8 mouse cellular contexts compared by ENCODE assay signal in the genomic region with DNA sequence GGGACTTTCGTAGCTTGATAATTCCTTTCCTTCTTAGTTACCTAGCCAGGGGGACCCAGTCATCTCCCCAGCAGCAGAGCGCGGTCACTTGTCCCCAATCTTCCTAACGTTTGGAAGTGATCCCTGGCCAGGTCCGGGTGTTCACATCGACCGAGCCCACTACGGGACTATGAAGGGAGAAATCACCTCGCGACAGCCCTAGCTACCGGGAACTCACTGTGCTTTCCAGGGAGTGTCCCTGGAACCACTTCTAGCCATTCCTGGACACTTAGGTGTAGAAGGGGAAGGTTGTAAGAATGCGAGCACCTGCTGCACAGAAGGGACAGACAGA. TPM values are rescaled to one million over a fixed set of nuclear protein-coding genes. Genes with fewer than 3 reads are reported as not detected.
DNase-seq lines count a peak whose midpoint lies in the region; ATAC-seq and TF ChIP-seq lines count a peak whose summit lies in the region.

No protein-coding gene starts in this region.

- no peaks in the 10 kb centered on the region for H3K4me1 ChIP-seq in kidney, adult 2 months (ENCODE audit: control insufficient read depth, insufficient read depth, low read length)
- peaks cover 8% of the 10 kb centered on the region for H3K4me1 ChIP-seq in heart, embryonic 16.5 days (ENCODE audit: control insufficient read depth, insufficient read depth, low read length)
- peaks cover 30% of the 10 kb centered on the region for H3K4me1 ChIP-seq in limb, embryonic 15.5 days
- peaks cover 32% of the 10 kb centered on the region for H3K4me1 ChIP-seq in neural tube, embryonic 12.5 days

- peak overlapping the region; percentile 96 for H3K4me2 ChIP-seq in heart, embryonic 16.5 days (ENCODE audit: low read depth, low read length)
- peak overlapping the region; percentile 94 for H3K4me2 ChIP-seq in limb, embryonic 15.5 days
- H3K4me2 ChIP-seq in neural tube, embryonic 12.5 days (replicated peaks) = peak overlapping the region; percentile 92

- H3K9ac ChIP-seq in heart, embryonic 16.5 days (ENCODE audit: low read length) = peak overlapping the region; percentile 70
- H3K9ac ChIP-seq in limb, embryonic 15.5 days = peak overlapping the region; percentile 47
- peak overlapping the region; percentile 56 for H3K9ac ChIP-seq in neural tube, embryonic 12.5 days

- no peak overlapping the region for H3K27ac ChIP-seq in kidney, adult 2 months (ENCODE audit: insufficient read depth, low read depth, low read length)
- H3K27ac ChIP-seq in heart, embryonic 16.5 days (ENCODE audit: low read length) = peak overlapping the region; percentile 41; the same call in 1 of the 2 replicates
- peak overlapping the region; percentile 75 for H3K27ac ChIP-seq in limb, embryonic 15.5 days
- no peak overlapping the region for H3K27ac ChIP-seq in neural tube, embryonic 12.5 days

- peak overlapping the region; percentile 64 for H3K4me3 ChIP-seq in kidney, adult 2 months (ENCODE audit: insufficient read depth, low read depth, low read length)
- peak overlapping the region; percentile 79 for H3K4me3 ChIP-seq in heart, embryonic 16.5 days (ENCODE audit: low read length)
- H3K4me3 ChIP-seq in limb, embryonic 15.5 days = peak overlapping the region; percentile 65
- H3K4me3 ChIP-seq in neural tube, embryonic 12.5 days = peak overlapping the region; percentile 60

- no peak for TF ChIP-seq CTCF in kidney, adult 2 months (conservative IDR thresholded peaks at IDR 0.05; ENCODE audit: insufficient read depth, insufficient read length, low read depth, low read length)

- no peak for TF ChIP-seq POLR2A in kidney, adult 2 months (IDR thresholded peaks at IDR 0.05; ENCODE audit: low read depth, low read length)

- no peaks in the 10 kb centered on the region for H3K27me3 ChIP-seq in kidney, adult 2 months (replicated peaks; ENCODE audit: control insufficient read depth, insufficient read depth, low read length)
- peaks cover 6% of the 10 kb centered on the region for H3K27me3 ChIP-seq in heart, embryonic 16.5 days (ENCODE audit: control insufficient read depth, insufficient read depth, low read length)
- H3K27me3 ChIP-seq in limb, embryonic 15.5 days = peaks cover 20% of the 10 kb centered on the region
- no peaks in the 10 kb centered on the region for H3K27me3 ChIP-seq in neural tube, embryonic 12.5 days (replicated peaks)

- peak; percentile 37 for DNase-seq in kidney, adult 2 months
- DNase-seq in kidney, adult 9 months = no peak
- no peak for DNase-seq in gastrocnemius, postnatal 4 days (ENCODE audit: low spot score in 2 of 2)
- no peak for DNase-seq in thymus, postnatal 25 days

- no peaks in the 10 kb centered on the region for H3K36me3 ChIP-seq in kidney, adult 2 months (ENCODE audit: control insufficient read depth, insufficient read depth, low read length)
- H3K36me3 ChIP-seq in heart, embryonic 16.5 days (ENCODE audit: control insufficient read depth, insufficient read depth) = no peaks in the 10 kb centered on the region
- H3K36me3 ChIP-seq in limb, embryonic 15.5 days = no peaks in the 10 kb centered on the region
- no peaks in the 10 kb centered on the region for H3K36me3 ChIP-seq in neural tube, embryonic 12.5 days

- WGBS in kidney, adult 2 months = under 1% methylated on average over 12 of the region's 12 CpGs
- WGBS in heart, embryonic 16.5 days = under 1% methylated on average over 12 of the region's 12 CpGs
- under 1% methylated on average over 12 of the region's 12 CpGs for WGBS in limb, embryonic 15.5 days
- WGBS in neural tube, embryonic 12.5 days = under 1% methylated on average over 12 of the region's 12 CpGs

- ATAC-seq in common myeloid progenitor, adult 5-6 weeks (replicated peaks; ENCODE audit: low read depth, poor library complexity, severe bottlenecking) = peak; percentile 4; the same call in 1 of the 2 replicates
- no peak for ATAC-seq in heart, embryonic 16.5 days (replicated peaks; ENCODE audit: extremely low read depth, insufficient read depth, low FRiP score)
- ATAC-seq in limb, embryonic 15.5 days (ENCODE audit: insufficient number of reproducible peaks, low FRiP score, low TSS enrichment, low read depth) = no peak
- ATAC-seq in neural tube, embryonic 12.5 days (ENCODE audit: low FRiP score, low read depth) = no peak

- no peaks in the 10 kb centered on the region for H3K9me3 ChIP-seq in heart, embryonic 16.5 days (replicated peaks; ENCODE audit: control insufficient read depth, low read length)
- no peaks in the 10 kb centered on the region for H3K9me3 ChIP-seq in limb, embryonic 15.5 days
- no peaks in the 10 kb centered on the region for H3K9me3 ChIP-seq in neural tube, embryonic 12.5 days

RNA-seq across cellular contexts. Expression of a gene that starts 0.7 kb away (rescaled TPM):
- polyA plus RNA-seq in kidney, adult 2 months (2012; rRNA removed) = 5.1 and 5.2 TPM in 2 replicates
- 1.0 and 1.5 TPM in 2 replicates for total RNA-seq in common myeloid progenitor, adult 5-6 weeks (2017)
- polyA plus RNA-seq in heart, embryonic 16.5 days (2015; fragmentation: Nextera tagmentation; extraction: Ambion mirVana) = 9.0 and 9.1 TPM in 2 replicates
- 32.3 and 39.0 TPM in 2 replicates for polyA plus RNA-seq in limb, embryonic 15.5 days (2015; fragmentation: Nextera tagmentation; extraction: Ambion mirVana)
- 27.9 and 31.6 TPM in 2 replicates for polyA plus RNA-seq in neural tube, embryonic 12.5 days (2016; fragmentation: Nextera tagmentation; extraction: Ambion mirVana)
- total RNA-seq in gastrocnemius, postnatal 4 days (2021) = 10 to 100 TPM; 10.7 to 12.8 TPM

Comparison
In these comparisons a context has a peak if more than half of its experiments do, and no peak if none do; other contexts are left out.
1. H3K27ac ChIP-seq: peak in heart, embryonic 16.5 days (single experiment) and limb, embryonic 15.5 days (single experiment); none in kidney, adult 2 months (single experiment) and neural tube, embryonic 12.5 days (single experiment).
2. Peak in every context shown above with its lines, with median percentiles within 50 percentile points of each other: H3K4me3 ChIP-seq, H3K4me2 ChIP-seq and H3K9ac ChIP-seq.